In genomic region chr6:148937693-148938092, GRCm38 (mm10) we compare ENCODE assay signal across 14 mouse cellular contexts.
"Had no signal": no experiment of that assay in that cellular context is flagged by ENCODE, and none has a peak within 500 bp of the region (broad histone marks: within the 10 kb centered on the region; RNA-seq: fewer than 3 reads in every experiment).

No protein-coding gene starts in this region.

- H3K4me2 ChIP-seq: lung, embryonic 14.5 days; midbrain, embryonic 11.5 days; midbrain, embryonic 13.5 days; midbrain, embryonic 15.5 days; neural tube, embryonic 12.5 days; stomach, embryonic 15.5 days had no signal

- H3K27me3 ChIP-seq: midbrain, embryonic 13.5 days; midbrain, embryonic 15.5 days; neural tube, embryonic 12.5 days; stomach, embryonic 15.5 days had no signal

- H3K36me3 ChIP-seq: midbrain, embryonic 13.5 days; midbrain, embryonic 15.5 days; stomach, embryonic 15.5 days had no signal

- H3K9ac ChIP-seq: lung, embryonic 14.5 days; midbrain, embryonic 13.5 days; midbrain, embryonic 15.5 days; neural tube, embryonic 12.5 days; stomach, embryonic 15.5 days had no signal

- DNase-seq: lung, adult 18-20 months; lung, embryonic 14.5 days; lung, postnatal 10 days; lung, postnatal 4 days; right cerebral cortex, postnatal 14 days; thymus, adult 18-20 months; thymus, postnatal 14 days; thymus, postnatal 36 days had no signal

- H3K27ac ChIP-seq: midbrain, embryonic 13.5 days; midbrain, embryonic 15.5 days; neural tube, embryonic 12.5 days; stomach, embryonic 15.5 days; stomach, postnatal 0 days had no signal

- H3K4me1 ChIP-seq: midbrain, embryonic 15.5 days had no signal

- H3K9me3 ChIP-seq: midbrain, embryonic 13.5 days; midbrain, embryonic 15.5 days; neural tube, embryonic 12.5 days; stomach, embryonic 15.5 days had no signal

- ATAC-seq: midbrain, embryonic 13.5 days; midbrain, embryonic 15.5 days had no signal

- H3K4me3 ChIP-seq: midbrain, embryonic 13.5 days; midbrain, embryonic 15.5 days; neural tube, embryonic 12.5 days; stomach, embryonic 15.5 days had no signal
